Mouse (Mus musculus): ENCODE results near the gene Lrrfip1. TPM values are rescaled to one million over a fixed set of nuclear protein-coding genes. Genes with fewer than 3 reads are reported as not detected.
A peak's percentile ranks its signal among the peaks of the same experiment; 100 is the strongest.

The Lrrfip1 gene
- total RNA-seq, 1 experiment from 2014 or later: 262 TPM

DNA sequence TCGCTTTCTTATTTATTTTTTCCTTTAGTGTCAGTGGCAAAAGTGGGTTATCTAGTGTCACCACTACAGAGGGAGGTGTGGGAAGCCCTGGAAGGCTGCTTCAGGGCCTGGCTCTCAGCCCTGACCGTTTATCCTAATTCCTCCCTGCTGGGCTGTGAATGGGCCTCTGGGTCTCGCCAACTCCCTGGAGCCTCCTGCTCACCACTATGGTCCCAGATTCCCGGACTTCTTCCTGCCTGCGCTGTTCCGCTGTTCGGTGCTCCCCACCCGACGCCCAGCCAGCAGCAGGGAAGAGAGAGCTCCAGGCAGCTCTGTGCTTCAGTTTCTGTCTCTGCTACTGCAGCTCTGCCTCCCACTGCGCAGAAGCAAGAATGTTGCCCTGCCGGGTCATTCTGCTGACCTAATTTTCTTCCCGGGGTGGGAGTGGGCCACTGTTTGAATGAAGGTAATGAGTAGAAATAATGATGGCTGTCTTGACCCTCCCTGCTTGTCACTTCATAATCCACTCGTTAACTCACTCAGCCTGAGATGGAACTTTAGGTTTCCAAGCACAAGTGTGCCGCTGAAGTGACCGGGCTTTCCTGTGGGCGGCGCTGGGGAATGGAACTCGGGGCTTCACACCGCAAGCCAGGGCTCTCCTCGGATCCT, 18.7 kb downstream of the Lrrfip1 start:
- no peak for ATAC-seq (ENCODE audit: extremely low read depth, insufficient number of reproducible peaks, low FRiP score, poor library complexity, severe bottlenecking)

GRCm38 (mm10) chr1:91019346-91019745, 20.8 kb downstream of the Lrrfip1 start:
- ATAC-seq (ENCODE audit: extremely low read depth, insufficient number of reproducible peaks, low FRiP score, poor library complexity, severe bottlenecking): no peak

- no peak for ATAC-seq (ENCODE audit: extremely low read depth, insufficient number of reproducible peaks, low FRiP score, poor library complexity, severe bottlenecking)
Observed at GRCm38 (mm10) chr1:91021304-91021703, 22.8 kb downstream of the Lrrfip1 start.

DNA sequence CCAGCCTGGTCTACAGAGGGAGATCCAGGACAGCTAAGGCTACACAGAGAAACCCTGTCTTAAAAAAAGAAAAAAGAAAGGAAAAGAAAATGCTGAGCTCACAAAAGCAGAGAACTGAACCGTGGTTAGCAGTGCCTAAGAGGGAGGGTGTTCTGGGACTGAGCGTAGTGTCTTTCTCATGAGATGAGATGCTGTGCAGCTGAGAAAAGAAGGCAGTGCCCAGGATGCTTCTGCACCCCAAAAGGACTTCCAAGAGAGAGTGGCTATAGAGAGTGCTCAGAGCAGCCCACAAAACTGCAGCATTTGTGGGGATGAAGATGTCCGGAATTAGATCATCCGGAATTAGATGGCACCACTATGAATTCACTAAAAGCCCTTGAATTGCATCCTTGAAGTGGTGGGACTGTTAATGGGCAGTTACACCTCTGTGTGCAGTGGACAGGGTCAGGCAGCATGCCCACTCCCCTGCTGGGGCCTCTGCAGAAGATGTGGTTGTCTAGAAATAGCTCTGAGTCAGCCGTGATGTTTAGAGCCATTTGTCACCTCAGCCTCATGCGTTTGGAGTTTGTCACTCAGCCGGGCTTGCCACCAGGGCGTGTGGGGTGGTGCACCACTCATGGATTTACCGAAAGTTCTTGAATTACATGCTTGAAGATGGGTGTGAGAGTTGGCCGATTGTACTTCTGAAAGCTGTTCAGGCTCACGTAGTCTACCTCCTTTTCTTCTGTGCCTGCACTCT, 23.8 kb downstream of the Lrrfip1 start:
- ATAC-seq (ENCODE audit: extremely low read depth, insufficient number of reproducible peaks, low FRiP score, poor library complexity, severe bottlenecking): no peak

GRCm38 (mm10) chr1:91023230-91023629, 24.7 kb downstream of the Lrrfip1 start:
- no peak for ATAC-seq (ENCODE audit: extremely low read depth, insufficient number of reproducible peaks, low FRiP score, poor library complexity, severe bottlenecking)

GRCm38 (mm10) chr1:91023960-91024359, 25.4 kb downstream of the Lrrfip1 start:
- no peak for ATAC-seq (ENCODE audit: extremely low read depth, insufficient number of reproducible peaks, low FRiP score, poor library complexity, severe bottlenecking)

GRCm38 (mm10) chr1:91024464-91024863, 25.9 kb downstream of the Lrrfip1 start:
- no peak for ATAC-seq (ENCODE audit: extremely low read depth, insufficient number of reproducible peaks, low FRiP score, poor library complexity, severe bottlenecking)

- no peak for ATAC-seq (ENCODE audit: extremely low read depth, insufficient number of reproducible peaks, low FRiP score, poor library complexity, severe bottlenecking)
Observed at GRCm38 (mm10) chr1:91026945-91027344, 28.4 kb downstream of the Lrrfip1 start.

GRCm38 (mm10) chr1:91030383-91030782, 31.8 kb downstream of the Lrrfip1 start:
- no peak for ATAC-seq (ENCODE audit: extremely low read depth, insufficient number of reproducible peaks, low FRiP score, poor library complexity, severe bottlenecking)

- ATAC-seq (ENCODE audit: extremely low read depth, insufficient number of reproducible peaks, low FRiP score, poor library complexity, severe bottlenecking): no peak
Observed at GRCm38 (mm10) chr1:91031547-91031946, 33.0 kb downstream of the Lrrfip1 start.

DNA sequence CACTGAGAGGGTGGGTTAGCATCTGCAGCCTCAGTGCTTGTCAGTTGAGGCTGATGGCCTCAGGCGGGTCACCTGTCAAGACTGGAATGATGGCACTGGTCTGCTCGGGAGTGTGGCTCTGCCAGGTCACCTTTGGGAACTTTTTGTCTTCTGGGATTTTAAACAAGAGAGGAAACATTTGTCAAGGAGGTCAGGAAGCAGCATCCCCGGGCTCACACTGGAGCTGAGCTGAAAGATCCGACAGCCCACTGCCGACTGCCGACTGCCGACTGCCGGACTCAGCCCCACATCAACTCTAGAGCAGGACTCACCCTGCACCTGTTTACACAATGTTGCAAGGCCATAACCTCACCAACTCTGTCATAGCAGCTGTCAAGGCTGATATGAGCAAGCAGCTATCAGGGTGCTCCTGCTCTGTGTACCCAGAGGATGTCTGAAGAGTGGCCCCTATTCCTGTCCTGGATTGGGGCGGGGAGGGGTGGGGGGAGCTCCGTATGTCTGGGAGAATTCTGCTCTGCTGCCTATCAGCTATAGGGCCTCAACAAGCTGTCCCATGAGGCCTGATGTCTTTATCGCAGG, 33.9 kb downstream of the Lrrfip1 start:
- ATAC-seq (ENCODE audit: extremely low read depth, insufficient number of reproducible peaks, low FRiP score, poor library complexity, severe bottlenecking): no peak

- ATAC-seq (ENCODE audit: extremely low read depth, insufficient number of reproducible peaks, low FRiP score, poor library complexity, severe bottlenecking): peak; percentile 42; the same call in 1 of the 2 replicates
Observed at GRCm38 (mm10) chr1:91034547-91034946, 36.0 kb downstream of the Lrrfip1 start.

DNA sequence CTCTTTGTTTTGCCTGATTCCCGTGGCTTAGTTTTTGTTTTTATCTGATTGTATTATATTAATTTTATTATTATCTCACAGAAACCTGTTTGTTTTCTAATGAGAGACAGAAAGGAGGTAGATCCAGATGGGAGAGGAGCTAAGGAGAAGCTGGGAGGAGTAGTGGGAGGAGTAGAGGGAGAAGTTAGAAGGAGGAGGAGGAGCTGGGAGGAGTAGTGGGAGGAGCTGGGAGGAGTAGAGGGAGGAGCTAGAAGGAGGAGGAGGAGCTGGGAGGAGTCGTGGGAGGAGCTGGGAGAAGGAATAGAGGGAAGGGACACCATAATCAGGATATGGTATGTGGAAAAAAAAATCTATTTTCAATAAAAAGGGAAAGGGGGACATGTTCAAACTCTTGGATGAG, 36.7 kb downstream of the Lrrfip1 start:
- ATAC-seq (ENCODE audit: extremely low read depth, insufficient number of reproducible peaks, low FRiP score, poor library complexity, severe bottlenecking): no peak

GRCm38 (mm10) chr1:91037213-91037612, 38.7 kb downstream of the Lrrfip1 start:
- no peak for ATAC-seq (ENCODE audit: extremely low read depth, insufficient number of reproducible peaks, low FRiP score, poor library complexity, severe bottlenecking)

DNA sequence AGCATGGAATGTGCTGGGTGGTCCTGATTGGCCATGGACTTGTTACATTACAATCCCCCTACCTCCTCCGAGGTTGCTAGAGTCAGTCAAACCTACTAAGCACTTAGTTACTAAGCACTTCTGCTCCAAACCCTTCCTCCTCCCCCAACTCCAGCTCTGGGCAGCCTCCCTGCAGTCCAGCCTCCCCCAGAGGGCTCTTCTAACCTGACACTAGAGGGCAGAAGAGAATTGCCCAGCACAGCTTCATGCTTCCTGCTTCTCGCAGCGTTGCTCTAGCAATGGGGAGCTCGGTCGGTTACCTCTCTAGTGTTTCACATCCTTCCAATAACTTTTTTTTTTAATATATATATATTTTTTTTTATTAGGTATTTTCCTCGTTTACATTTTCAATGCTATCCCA, 39.5 kb downstream of the Lrrfip1 start:
- ATAC-seq (ENCODE audit: extremely low read depth, insufficient number of reproducible peaks, low FRiP score, poor library complexity, severe bottlenecking): peak; percentile 81

DNA sequence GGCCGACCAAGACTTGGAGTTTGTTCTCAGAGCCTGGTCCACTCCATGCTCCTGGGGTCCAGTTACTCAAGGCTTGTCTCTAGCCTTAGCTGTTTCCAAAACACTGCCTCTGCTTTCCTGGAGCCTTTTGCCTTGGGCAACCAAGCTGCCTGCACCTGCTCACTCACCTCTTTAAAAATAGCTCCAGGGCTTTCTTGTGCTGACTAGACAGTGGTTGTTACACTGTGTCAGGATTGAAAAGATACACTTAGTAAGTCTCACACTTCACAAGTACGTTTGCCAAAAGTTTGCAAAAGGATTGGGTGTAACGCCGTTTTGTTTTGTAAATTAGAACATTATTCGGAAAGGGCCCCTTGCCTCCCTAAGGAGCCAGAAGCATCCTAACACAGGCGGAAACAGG, 40.0 kb downstream of the Lrrfip1 start:
- no peak for ATAC-seq (ENCODE audit: extremely low read depth, insufficient number of reproducible peaks, low FRiP score, poor library complexity, severe bottlenecking)

DNA sequence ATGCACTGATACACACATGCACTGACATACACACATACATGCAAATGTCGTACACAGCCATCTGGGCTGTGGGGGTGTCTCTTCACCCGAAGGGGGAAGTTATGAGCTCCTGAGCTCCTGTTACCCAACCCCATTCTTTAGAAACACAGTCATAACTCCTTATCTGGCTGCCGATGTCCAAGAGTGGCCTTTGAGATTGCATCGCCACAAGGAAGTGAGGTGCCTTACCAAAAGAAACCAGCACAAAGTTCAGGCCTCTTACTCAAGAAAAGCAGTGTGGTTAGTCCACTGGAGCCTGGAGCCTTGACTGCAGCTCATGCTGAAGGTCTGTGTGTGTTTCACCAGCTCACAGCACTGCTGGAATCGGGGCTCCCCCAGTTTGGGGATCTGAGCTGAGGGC, 43.1 kb downstream of the Lrrfip1 start:
- peak; percentile 57 for ATAC-seq (ENCODE audit: extremely low read depth, insufficient number of reproducible peaks, low FRiP score, poor library complexity, severe bottlenecking)

DNA sequence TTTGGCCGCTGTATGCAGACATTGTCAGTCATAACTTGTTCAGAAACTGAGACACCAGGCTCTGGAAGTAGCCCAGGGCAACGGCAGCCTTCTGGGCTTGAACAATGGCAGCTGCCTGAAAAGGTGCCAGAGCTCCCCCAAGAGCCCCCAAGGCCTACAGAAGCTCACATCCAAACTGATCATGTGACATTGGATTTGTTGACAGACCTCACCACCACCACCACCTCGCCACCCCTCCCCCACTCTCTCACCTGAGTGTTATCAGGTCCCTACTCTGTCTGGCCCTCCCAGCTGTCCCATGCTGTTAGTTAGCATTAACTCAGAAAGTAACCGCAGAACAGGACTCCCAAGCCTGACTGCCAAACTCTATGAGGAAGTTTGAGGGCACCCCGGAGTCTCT, 44.7 kb downstream of the Lrrfip1 start:
- no peak for ATAC-seq (ENCODE audit: extremely low read depth, insufficient number of reproducible peaks, low FRiP score, poor library complexity, severe bottlenecking)

DNA sequence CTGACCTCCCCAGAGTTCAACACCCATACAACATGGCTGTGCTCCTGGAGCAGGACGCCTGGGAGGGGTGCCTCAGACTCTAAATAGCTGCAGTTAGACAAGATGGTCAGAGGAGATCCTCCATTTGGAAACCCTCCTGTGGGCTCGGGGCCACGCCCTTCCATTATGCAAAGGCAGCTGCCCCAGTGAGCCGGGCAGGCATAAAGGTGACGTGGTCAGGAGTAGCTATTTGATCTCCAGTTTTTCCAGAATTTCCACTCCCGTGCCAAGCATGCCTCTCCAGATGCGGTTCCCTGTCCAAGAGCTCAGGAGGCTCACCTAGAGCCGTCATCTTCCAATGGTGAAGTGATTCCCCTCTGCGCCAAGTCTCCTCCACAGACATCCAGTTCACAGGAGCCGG, 45.6 kb downstream of the Lrrfip1 start:
- ATAC-seq (ENCODE audit: extremely low read depth, insufficient number of reproducible peaks, low FRiP score, poor library complexity, severe bottlenecking): no peak

- ATAC-seq (ENCODE audit: extremely low read depth, insufficient number of reproducible peaks, low FRiP score, poor library complexity, severe bottlenecking): no peak
Observed at GRCm38 (mm10) chr1:91044648-91045047, 46.1 kb downstream of the Lrrfip1 start.
